Mouse (Mus musculus) CD8-positive naive resting alpha-beta T cell, adult 2 months (primary cell): ENCODE measurements around the gene Tmem248.
A peak's percentile ranks its signal among the peaks of the same experiment; 100 is the strongest.

ENCODE experiments used
- DNase-seq, 2 experiments: peaks; one replicate each; pipeline ENCODE4 v3.0.0; 2022; ENCODE audit warnings: low read depth in 2 of 2, low spot score in 2 of 2

The Tmem248 gene

GRCm38 (mm10) chr5:130216781-130217180 lies at the start of gene Tmem248:
Gene Tmem248 (plus strand): TSS chr5:130217081.
- no peak for DNase-seq

- no peak for DNase-seq
Measured at GRCm38 (mm10) chr5:130169109-130169508, 47.8 kb upstream of the Tmem248 start.

DNA sequence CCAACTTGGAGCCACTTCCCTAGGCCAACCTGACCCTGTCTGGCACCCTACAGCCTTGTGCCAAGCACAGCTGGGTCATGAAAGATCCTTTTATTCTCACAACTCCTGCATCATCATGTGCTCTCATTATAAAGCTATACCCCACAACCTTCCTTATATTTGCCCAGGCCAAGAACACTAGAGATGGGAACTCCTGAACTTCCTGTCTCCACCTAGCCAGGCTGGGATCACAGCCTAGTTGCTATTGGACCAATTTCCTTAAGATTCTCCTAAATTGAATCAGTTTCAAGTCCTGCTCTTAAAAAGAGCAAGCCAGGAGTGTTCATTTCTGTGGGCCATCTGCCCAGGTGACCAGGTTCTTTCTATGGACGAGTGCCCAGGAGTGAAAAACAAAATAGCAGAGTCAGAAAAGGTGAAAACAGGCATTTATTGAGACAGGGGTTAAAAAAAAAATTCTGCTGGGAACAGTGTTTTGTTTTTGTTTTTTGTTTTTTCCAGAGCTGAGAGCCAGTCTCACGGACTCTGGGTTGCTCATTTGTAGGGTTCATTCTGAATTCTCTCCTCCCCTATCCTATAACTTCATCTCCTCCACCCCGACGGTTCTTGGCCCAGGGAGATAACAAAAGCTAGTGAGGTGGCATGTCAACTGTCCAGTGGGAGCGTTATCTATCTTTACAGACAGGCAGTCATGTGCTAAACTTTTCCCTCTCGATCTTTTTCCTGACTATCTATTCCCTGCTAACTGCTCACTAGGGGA lies 46.0 kb upstream of the Tmem248 start:
- no peak for DNase-seq

DNA sequence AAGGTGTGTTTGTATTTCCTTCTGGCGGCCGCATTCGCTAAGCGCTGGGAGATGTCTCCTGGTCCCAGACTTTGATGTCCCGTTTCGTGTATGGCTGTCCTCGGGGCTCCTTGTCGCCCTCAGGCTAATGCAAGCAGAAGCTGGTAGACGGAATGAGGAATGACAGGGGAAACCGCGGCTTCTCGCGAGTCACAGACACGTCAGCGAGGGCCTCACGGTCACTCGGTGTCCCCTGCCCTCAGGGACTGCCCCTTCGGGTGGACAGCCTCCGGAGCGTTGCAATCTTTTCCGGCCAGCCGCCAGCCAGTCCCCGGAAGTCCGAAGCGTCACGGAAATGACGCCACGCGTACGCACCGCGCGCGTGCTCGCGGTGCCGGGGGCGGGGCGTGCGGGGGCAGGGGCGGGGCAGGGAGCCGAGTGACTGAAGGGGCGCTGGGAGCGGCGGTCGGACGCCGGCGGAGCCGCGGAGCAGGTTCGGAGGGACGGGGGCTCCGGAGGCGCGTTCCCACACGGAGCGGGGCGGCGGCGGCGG lies 45.4 kb upstream of the Tmem248 start, which contains the start of gene Rabgef1:
Gene Rabgef1, plus strand, starts transcription at position 376 of the 532 bp plus-strand sequence.
- peak; percentile 84 to 85 for DNase-seq

- DNase-seq, result peak; percentile 33 to 40
Measured at GRCm38 (mm10) chr5:130171956-130172601, 44.8 kb upstream of the Tmem248 start.

DNA sequence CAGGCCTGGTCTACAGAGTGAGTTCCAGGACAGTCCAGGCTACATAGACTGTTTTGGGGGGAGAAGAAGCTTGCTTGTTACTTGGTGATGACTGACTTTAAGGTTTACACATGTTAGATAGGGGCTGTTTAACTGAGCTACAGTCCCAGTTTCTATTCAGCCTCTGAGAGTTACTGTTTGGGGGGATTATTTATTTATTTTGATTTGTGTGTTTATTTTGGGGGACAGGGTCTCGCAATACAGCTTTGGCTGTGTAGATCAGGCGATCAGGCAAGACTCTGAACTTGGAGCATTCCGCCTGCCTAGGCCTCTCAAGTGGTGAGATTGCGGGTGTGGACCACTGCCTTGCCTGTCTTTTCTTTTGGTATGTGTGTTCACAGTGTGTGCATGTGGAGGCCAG lies 43.9 kb upstream of the Tmem248 start:
- DNase-seq, result no peak

- DNase-seq, result no peak
Measured at GRCm38 (mm10) chr5:130177871-130178270, 39.0 kb upstream of the Tmem248 start.

DNA sequence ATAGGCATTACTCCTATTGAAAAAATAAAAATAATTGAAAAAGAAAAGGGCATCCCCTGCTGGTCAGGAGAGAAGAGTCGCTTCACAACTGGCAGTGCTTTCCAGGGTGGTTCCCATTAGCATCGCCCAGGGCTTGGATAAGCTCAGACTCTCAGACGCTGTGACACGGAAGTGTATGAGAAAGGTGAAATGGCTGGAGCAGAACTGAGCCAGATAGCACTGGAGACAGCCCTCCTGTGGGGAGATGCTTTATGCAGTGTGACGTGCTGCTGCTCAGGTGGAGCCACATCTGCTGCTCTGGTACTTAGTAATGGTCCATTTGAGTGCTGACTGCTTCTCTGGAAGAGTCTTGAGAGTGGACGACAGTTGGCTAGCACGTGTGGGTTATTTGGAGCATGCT lies 36.5 kb upstream of the Tmem248 start:
- no peak for DNase-seq

- no peak for DNase-seq
Measured at GRCm38 (mm10) chr5:130181740-130182540, 34.9 kb upstream of the Tmem248 start.

GRCm38 (mm10) chr5:130182541-130182821 lies 34.4 kb upstream of the Tmem248 start:
- no peak for DNase-seq

- DNase-seq, result no peak
Measured at GRCm38 (mm10) chr5:130184193-130184856, 32.6 kb upstream of the Tmem248 start.

- no peak for DNase-seq
Measured at GRCm38 (mm10) chr5:130185312-130185711, 31.6 kb upstream of the Tmem248 start.

DNA sequence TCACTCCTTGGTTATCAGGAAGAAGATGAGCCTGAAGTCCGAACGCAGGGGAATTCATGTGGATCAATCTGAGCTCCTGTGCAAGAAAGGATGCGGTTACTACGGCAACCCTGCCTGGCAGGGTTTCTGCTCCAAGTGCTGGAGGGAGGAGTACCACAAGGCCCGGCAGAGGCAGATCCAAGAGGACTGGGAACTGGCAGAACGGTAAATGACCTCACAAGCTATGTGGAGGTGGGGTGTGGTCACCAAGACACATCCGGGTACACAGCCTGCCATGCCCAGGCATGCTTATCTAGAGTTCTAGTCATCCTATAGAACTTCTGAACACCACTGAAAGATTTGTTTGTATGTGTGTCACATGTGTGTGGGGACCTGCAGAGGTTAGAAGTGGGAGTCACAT lies 29.5 kb upstream of the Tmem248 start:
- no peak for DNase-seq

GRCm38 (mm10) chr5:130190909-130191308 lies 26.0 kb upstream of the Tmem248 start:
- DNase-seq, result no peak

DNA sequence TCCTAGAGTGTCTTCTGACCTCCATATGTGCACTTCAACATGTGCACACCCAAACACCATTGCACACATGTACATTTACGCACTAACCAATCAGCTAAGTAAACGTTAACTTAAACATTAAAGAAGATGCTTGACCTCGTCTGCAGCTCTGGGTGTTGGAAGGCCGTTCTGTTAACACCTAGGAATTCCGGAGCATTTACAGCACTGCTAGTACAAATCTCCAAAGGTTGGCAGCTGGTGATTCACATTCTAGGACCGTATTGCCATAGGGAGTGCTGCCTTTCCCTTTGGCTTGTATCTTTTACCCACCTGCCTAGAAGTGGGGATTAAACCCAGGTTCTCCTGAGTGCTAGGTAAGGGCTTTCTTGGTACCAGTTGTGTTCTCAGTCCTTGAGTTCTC lies 25.0 kb upstream of the Tmem248 start:
- DNase-seq, result no peak

DNA sequence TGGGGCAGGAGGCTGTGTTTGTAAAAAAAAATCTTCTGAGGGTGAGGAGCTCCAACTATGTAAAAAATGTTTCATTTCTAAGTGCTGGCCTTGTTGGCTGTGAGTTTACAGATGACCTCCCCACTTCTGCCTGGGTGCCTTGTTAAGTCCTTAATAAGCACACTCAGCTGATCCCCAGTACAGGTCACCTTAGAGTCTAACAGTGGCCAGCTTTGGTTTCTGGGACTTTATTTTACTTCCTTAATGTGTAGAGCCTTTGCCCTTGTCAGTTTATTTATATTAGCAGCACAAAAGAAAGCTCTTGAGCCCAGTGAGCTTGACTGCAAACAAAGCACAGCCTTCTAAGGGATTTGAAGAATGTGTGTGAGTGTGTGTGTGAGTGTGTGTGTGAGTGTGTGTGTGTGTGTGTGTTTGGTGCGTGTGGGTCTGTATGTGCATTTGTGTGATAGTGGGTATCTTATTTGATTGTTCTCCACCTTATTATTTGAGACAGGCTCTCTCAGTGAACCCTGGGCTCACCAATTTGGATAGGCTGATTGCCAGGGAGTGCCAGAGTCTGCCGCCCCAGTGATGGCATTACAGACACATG lies 24.4 kb upstream of the Tmem248 start:
- no peak for DNase-seq

DNA sequence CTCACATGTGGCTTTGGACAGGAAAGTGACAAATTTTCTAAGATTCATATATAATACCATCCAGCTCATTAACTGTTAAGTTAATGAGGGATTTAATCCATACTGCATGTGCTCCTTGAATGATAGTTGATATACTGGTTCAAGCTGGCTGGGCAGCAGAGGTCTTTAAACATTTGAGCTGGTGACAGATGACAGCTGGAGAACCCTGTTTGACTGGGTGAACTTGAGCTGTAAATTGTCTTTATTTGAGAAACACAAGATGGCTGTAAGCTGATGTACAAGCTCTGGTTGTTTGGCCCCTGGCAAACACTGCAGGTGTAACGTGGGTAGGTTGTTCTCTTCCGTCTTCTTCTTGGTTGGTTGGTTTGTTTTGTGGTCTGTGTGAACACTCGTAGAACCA lies 23.1 kb upstream of the Tmem248 start:
- DNase-seq, result no peak

DNA sequence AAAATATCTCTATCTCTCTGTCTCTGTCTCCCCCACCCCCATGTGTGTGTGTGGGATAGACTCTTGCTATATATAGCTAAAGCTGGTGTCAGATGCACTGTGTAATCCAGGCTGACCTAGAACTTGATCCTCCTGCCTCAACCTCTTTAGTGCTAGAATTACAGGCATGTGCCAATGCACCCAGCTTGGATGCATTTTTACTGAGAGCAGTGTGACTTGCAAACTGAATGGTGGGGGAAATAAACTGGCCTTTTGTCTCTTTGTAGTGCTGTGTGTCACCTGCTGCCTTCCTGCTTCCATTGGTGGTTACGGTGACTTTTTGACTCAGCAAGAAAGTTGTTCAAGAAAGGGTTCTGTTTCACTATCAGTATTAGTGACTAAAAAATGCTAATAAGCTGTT lies 20.6 kb upstream of the Tmem248 start:
- no peak for DNase-seq

GRCm38 (mm10) chr5:130197454-130197853 lies 19.4 kb upstream of the Tmem248 start:
- no peak for DNase-seq

DNA sequence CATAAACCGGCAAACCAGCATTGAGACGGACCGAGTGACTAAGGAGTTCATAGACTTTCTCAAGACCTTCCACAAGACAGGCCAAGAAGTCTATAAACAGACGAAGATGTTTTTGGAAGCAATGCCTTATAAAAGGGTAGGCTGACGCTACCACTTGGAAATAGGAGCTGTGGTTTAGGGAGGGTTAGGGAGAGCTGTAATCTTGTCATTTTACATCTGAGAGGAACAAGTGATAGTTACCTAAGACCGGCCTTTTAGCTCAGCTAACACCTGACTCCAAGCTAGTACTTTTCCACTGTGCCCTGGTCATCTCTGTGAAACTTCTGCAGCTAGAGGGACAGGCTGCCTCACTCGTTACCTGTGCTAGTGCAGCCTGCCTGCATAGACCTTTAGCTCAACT lies 18.9 kb upstream of the Tmem248 start:
- no peak for DNase-seq
